Mouse (Mus musculus) gastrocnemius, postnatal 36 days (tissue): ENCODE data around the gene Ucn. TPM values are rescaled to one million over a fixed set of nuclear protein-coding genes. Genes with fewer than 3 reads are reported as not detected.

Experiments used
- DNase-seq, 2 experiments: peaks; one replicate each; pipeline ENCODE4 v3.0.0; 2022
- intact Hi-C: fragments of 180-260 bp; cut with DNase I; formaldehyde crosslinking; loops from one replicate; pipeline ENCODE4 v1.15.1; 2025
- total RNA-seq, 2 experiments: library from RNA; stranded (reverse); gene quantifications; 2 replicates each; pipeline ENCODE4 v1.2.3; 2021

Ucn gene
- total RNA-seq, 2 experiments from 2014 or later = not detected

- no peak for DNase-seq
- intact Hi-C loops = no loop called here
Observed at GRCm38 (mm10) chr5:31110781-31111180, 27.8 kb downstream of the Ucn start.

GRCm38 (mm10) chr5:31108000-31108490 is 30.6 kb downstream of the Ucn start, which contains the start of gene Slc30a3:
TSS of gene Slc30a3 (minus strand) at chr5:31108237.
- intact Hi-C loops = loop anchor here (5.0 kb wide), 1 partner anchor 51 kb away; no protein-coding TSS in a partner anchor
- DNase-seq = no peak

- no peak for DNase-seq
- intact Hi-C loops = loop anchor here (5.0 kb wide), 1 partner anchor 49 kb away; no protein-coding TSS in a partner anchor
Observed at GRCm38 (mm10) chr5:31105814-31106335, 32.8 kb downstream of the Ucn start, which contains the start of gene Dnajc5g. TSS of gene Dnajc5g (plus strand) at chr5:31106285.

GRCm38 (mm10) chr5:31095711-31096480 is 42.7 kb downstream of the Ucn start:
- DNase-seq = no peak
- intact Hi-C loops = no loop called here

GRCm38 (mm10) chr5:31094799-31095691 is 43.6 kb downstream of the Ucn start:
- intact Hi-C loops = no loop called here
- DNase-seq = peak in 1 of 2 experiments; percentile 38

GRCm38 (mm10) chr5:31094100-31094798 is 44.4 kb downstream of the Ucn start:
- intact Hi-C loops = no loop called here
- DNase-seq = no peak

GRCm38 (mm10) chr5:31093151-31094041 is 45.2 kb downstream of the Ucn start:
- intact Hi-C loops = no loop called here
- DNase-seq = no peak

GRCm38 (mm10) chr5:31092231-31092975 is 46.2 kb downstream of the Ucn start:
- no peak for DNase-seq
- intact Hi-C loops = no loop called here

Other genes starting within 250 kb of the Ucn start
- gene Ost4, start 231.0 kb downstream of the Ucn start, total RNA-seq = 10 to 100 TPM; 94.1 to 99.6 TPM
- 1 to 10 TPM; 4.8 to 7.0 TPM for gene Emilin1, start 225.4 kb downstream of the Ucn start, total RNA-seq
- 10 to 100 TPM; 27.1 to 30.3 TPM for gene Khk, start 217.4 kb downstream of the Ucn start, total RNA-seq
- 1 to 10 TPM; 2.5 TPM for gene Cgref1, start 193.2 kb downstream of the Ucn start, total RNA-seq
- 10 to 100 TPM; 76.7 to 86.2 TPM for gene Preb, start 178.5 kb downstream of the Ucn start, total RNA-seq
- under 1 TPM; 0.15 to 0.32 TPM for gene Tcf23, start 170.2 kb downstream of the Ucn start, total RNA-seq
- 10 to 100 TPM; 42.4 to 43.6 TPM for gene Atraid, start 90.5 kb downstream of the Ucn start, total RNA-seq
- gene Slc5a6, start 89.9 kb downstream of the Ucn start, total RNA-seq = 1 to 10 TPM; 2.5 to 3.8 TPM
- 10 to 100 TPM; 21.3 to 21.7 TPM for gene Cad, start 84.0 kb downstream of the Ucn start, total RNA-seq
- gene Dnajc5g, start 32.5 kb downstream of the Ucn start, total RNA-seq = not detected
- not detected for gene Slc30a3, start 30.6 kb downstream of the Ucn start, total RNA-seq
- 100 to 1,000 TPM; 349 to 367 TPM for gene Trim54, start 22.1 kb downstream of the Ucn start, total RNA-seq
- gene Mpv17, start 15.4 kb upstream of the Ucn start, total RNA-seq = 10 to 100 TPM; 19.1 to 23.9 TPM
- gene Gm29609, start 41.1 kb upstream of the Ucn start, total RNA-seq = 1 to 10 TPM in 1 of 2 experiments, under 1 TPM in 1; 0.59 to 1.7 TPM
- gene Gtf3c2, start 41.3 kb upstream of the Ucn start, total RNA-seq = 10 to 100 TPM; 17.8 to 20.8 TPM
- 10 to 100 TPM; 28.1 to 29.7 TPM for gene Snx17, start 54.4 kb upstream of the Ucn start, total RNA-seq
- 10 to 100 TPM; 44.1 to 52.9 TPM for gene Eif2b4, start 54.6 kb upstream of the Ucn start, total RNA-seq
- gene Zfp513, start 63.5 kb upstream of the Ucn start, total RNA-seq = 1 to 10 TPM; 5.1 to 5.8 TPM
- 10 to 100 TPM; 33.9 to 47.2 TPM for gene Ppm1g, start 81.9 kb upstream of the Ucn start, total RNA-seq
- gene Nrbp1, start 102.0 kb upstream of the Ucn start, total RNA-seq = 10 to 100 TPM; 51.1 to 60.0 TPM
- not detected for gene Gm9970, start 102.4 kb upstream of the Ucn start, total RNA-seq
- 1 to 10 TPM in 1 of 2 experiments, under 1 TPM in 1; 0.81 to 1.6 TPM for gene Krtcap3, start 112.9 kb upstream of the Ucn start, total RNA-seq
- 10 to 100 TPM; 20.3 to 26.3 TPM for gene Ift172, start 152.3 kb upstream of the Ucn start, total RNA-seq
- 1 to 10 TPM in 1 of 2 experiments, under 1 TPM in 1; 0.74 to 1.3 TPM for gene Fndc4, start 157.3 kb upstream of the Ucn start, total RNA-seq
- not detected for gene Gckr, start 158.6 kb upstream of the Ucn start, total RNA-seq